ENCODE assay signal across 9 mouse cellular contexts in the genomic region with DNA sequence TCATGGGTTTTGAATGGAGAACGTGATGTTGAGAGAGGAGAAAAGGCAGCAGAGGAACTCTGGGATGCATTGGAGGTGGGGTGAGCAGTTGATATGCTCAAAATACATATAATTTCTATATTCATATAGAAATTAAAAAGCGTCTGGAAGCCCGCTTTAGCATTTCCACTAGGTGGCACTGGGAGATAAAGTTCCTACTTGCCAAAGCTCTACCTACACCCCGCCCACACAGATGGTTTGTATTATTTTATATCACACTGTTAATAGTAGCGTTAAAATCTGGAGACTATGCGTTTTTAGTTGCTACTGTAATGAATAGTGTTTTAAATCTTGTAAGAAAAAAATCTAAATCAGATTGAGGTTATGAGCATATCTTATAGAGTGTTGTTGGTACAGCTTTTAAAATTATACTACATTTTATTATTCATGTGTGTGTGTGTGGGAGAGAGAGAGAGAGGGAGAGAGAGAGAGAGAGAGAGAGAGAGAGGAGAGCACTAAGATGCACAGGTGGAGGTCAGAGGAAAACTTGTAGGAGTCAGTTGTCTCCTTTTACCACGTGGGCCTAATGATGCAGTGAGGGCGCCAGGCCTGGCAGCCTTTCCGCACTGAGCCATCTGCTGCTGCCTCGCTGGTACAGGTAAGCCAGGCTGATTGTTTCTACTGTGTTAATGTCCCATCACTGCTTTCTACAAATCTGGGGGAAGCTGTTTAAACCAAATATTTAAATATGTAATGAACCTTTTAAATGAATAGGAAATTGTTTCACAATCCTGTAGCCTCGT. TPM values are rescaled to one million over a fixed set of nuclear protein-coding genes. Genes with fewer than 3 reads are reported as not detected.
A peak's percentile ranks its signal among the peaks of the same experiment; 100 is the strongest.
DNase-seq lines count a peak whose midpoint lies in the region; ATAC-seq and TF ChIP-seq lines count a peak whose summit lies in the region.
"Had no signal": no experiment of that assay in that cellular context is flagged by ENCODE, and none has a peak within 500 bp of the region (broad histone marks: within the 10 kb centered on the region; RNA-seq: fewer than 3 reads in every experiment).

No protein-coding gene starts in this region.

- no peaks in the 10 kb centered on the region for H3K36me3 ChIP-seq in limb, embryonic 13.5 days
- H3K36me3 ChIP-seq: embryonic facial prominence, embryonic 15.5 days had no signal

- ATAC-seq in limb, embryonic 13.5 days (ENCODE audit: low FRiP score, low read depth) = peak; percentile 80

- no peak overlapping the region for H3K27ac ChIP-seq in bone marrow, adult 2 months (ENCODE audit: control insufficient read depth, insufficient read depth, low read depth, low read length, poor library complexity)
- H3K27ac ChIP-seq in limb, embryonic 13.5 days = no peak overlapping the region
- H3K27ac ChIP-seq: embryonic facial prominence, embryonic 15.5 days had no signal

- H3K4me1 ChIP-seq in bone marrow, adult 2 months (ENCODE audit: control insufficient read depth, insufficient read depth, low read length) = no peaks in the 10 kb centered on the region
- peaks cover 11% of the 10 kb centered on the region for H3K4me1 ChIP-seq in limb, embryonic 13.5 days
- H3K4me1 ChIP-seq: embryonic facial prominence, embryonic 15.5 days had no signal

- no peak for TF ChIP-seq POLR2A in bone marrow, adult 2 months (IDR thresholded peaks at IDR 0.05; ENCODE audit: borderline replicate concordance, control insufficient read depth, low read depth, low read length)

- DNase-seq in layer of hippocampus, adult 9-10 months (ENCODE audit: low spot score) = peak; percentile 45
- no peak for DNase-seq in layer of hippocampus, postnatal 25 days (ENCODE audit: extremely low spot score in 1 of 2, low spot score in 1 of 2)
- peak; percentile 71 to 73 for DNase-seq in cerebellum, postnatal 36 days
- DNase-seq in spleen, postnatal 14 days (ENCODE audit: low spot score in 2 of 2) = no peak
- DNase-seq in spleen, postnatal 10 days (ENCODE audit: low spot score in 2 of 2) = no peak
- DNase-seq in T-cell, adult 2 months (ENCODE audit: low spot score) = no peak

- 0 out of 2 replicates have a peak, but pooled peaks cover 3% of the 10 kb centered on the region for H3K27me3 ChIP-seq in limb, embryonic 13.5 days
- H3K27me3 ChIP-seq: embryonic facial prominence, embryonic 15.5 days had no signal

- H3K9me3 ChIP-seq in limb, embryonic 13.5 days = no peaks in the 10 kb centered on the region
- H3K9me3 ChIP-seq: embryonic facial prominence, embryonic 15.5 days had no signal

- no peak overlapping the region for H3K4me3 ChIP-seq in bone marrow, adult 2 months (replicated peaks; ENCODE audit: control insufficient read depth, low read depth, low read length)
- no peak overlapping the region for H3K4me3 ChIP-seq in limb, embryonic 13.5 days
- H3K4me3 ChIP-seq: embryonic facial prominence, embryonic 15.5 days had no signal

- H3K9ac ChIP-seq in limb, embryonic 13.5 days = no peak overlapping the region
- H3K9ac ChIP-seq: embryonic facial prominence, embryonic 15.5 days had no signal

- H3K4me2 ChIP-seq in limb, embryonic 13.5 days (replicated peaks) = no peak overlapping the region
- H3K4me2 ChIP-seq: embryonic facial prominence, embryonic 15.5 days had no signal

- TF ChIP-seq CTCF in bone marrow, adult 2 months (IDR thresholded peaks at IDR 0.05; ENCODE audit: control insufficient read depth, insufficient read depth, low read length) = peak; percentile 17; the same call in 1 of the 2 replicates

- 76% methylated on average over 11 of the region's 11 CpGs for WGBS in bone marrow, adult 2 months
- WGBS in limb, embryonic 13.5 days = 45% methylated on average over 11 of the region's 11 CpGs

RNA-seq across cellular contexts. Expression of gene Fam185a, which starts 9.6 kb away (rescaled TPM):
- 10 to 100 TPM; 11.2 to 12.4 TPM for total RNA-seq in layer of hippocampus, postnatal 25 days (2021)
- polyA plus RNA-seq in bone marrow, adult 2 months (2011; ENCODE audit: insufficient read depth, insufficient read length, low replicate concordance, missing spikeins) = 1.2 and 4.6 TPM in 2 replicates
- polyA plus RNA-seq in limb, embryonic 13.5 days (2015; fragmentation: Nextera tagmentation; extraction: Ambion mirVana) = 5.0 and 5.1 TPM in 2 replicates

RNA-seq across cellular contexts. Expression of gene Ccdc146, which starts 9.9 kb away (rescaled TPM):
- under 1 TPM; 0.20 to 0.47 TPM for total RNA-seq in layer of hippocampus, postnatal 25 days (2021)
- not detected in 2 replicates for polyA plus RNA-seq in bone marrow, adult 2 months (2011; ENCODE audit: insufficient read depth, insufficient read length, low replicate concordance, missing spikeins)
- polyA plus RNA-seq in limb, embryonic 13.5 days (2015; fragmentation: Nextera tagmentation; extraction: Ambion mirVana) = 0.10 TPM in 1 of 2 replicates, not detected in the other

Comparison
In these comparisons a context has a peak if more than half of its experiments do, and no peak if none do; other contexts are left out.
1. DNase-seq: peak in layer of hippocampus, adult 9-10 months (single experiment) and cerebellum, postnatal 36 days (2 of 2); none in layer of hippocampus, postnatal 25 days (0 of 2), spleen, postnatal 14 days (0 of 2), spleen, postnatal 10 days (0 of 2) and T-cell, adult 2 months (single experiment).